Mouse (Mus musculus): ENCODE results near the gene Slc5a5. TPM values are rescaled to one million over a fixed set of nuclear protein-coding genes. Genes with fewer than 3 reads are reported as not detected.
A peak's percentile ranks its signal among the peaks of the same experiment; 100 is the strongest.

The Slc5a5 gene
- polyA plus RNA-seq, 1 experiment: 0.55 TPM

DNA sequence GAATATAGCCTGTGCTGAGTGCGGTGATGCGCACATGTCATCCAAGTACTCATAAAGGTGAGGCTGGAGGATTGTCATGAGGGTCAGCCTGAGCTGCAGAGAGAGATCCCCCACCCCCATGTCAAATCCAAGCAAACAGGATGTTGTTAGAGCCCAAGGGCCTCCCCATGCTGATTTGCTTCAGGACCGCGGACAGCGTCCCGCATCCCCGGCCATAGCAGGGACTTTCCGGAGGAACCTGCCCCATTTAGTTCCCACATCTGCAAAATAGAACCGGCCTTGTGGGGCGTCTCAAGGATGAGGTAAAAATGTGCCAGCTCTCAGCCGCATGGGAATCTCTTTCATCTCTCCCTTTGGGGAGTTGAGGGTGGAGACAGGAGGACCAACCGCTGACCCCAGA lies 6.9 kb downstream of the Slc5a5 start:
- DNase-seq (ENCODE audit: low read depth, low spot score): no peak
- 16% methylated on average over 12 of the region's 12 CpGs for WGBS

DNA sequence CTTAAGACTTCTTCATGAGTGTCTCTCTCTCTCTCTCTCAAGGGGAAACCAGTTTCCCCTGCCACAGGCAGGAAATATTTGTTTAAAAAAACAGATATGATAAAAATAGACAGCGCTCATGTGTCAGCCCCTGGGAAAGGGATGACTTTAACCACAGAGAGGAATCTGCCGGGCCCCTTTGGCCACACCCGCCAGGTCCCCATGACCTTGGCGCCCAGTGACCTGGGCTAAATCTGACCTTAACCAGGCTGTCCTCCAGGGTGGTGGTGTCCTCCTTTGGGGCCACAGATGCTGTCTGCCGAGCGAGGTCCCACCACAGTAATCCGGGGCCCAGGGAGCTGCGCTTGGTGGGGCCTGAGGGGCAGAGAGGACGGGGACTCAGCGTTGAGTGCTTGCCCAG lies 7.9 kb downstream of the Slc5a5 start:
- no peak for DNase-seq (ENCODE audit: low read depth, low spot score)

DNA sequence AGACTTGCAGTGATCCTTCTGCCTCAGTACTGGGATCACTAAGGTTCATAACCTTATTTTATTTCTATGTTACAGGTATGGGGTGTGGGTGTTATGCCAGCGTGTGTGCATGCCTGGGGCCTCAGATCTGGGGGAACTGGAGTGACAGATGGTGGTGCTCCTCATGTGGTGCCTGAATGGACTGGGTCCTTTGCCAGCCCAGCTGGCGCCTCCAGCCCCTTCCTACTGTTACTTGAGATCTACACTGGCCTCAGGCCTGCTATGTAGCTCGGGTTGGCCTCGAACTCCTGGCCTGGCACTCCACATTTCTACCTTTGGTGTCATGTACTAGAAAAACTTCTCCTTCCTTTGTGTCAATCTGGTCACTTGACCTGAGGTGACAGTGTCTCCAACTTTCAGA lies 8.4 kb downstream of the Slc5a5 start:
- WGBS: 76% methylated on average over 4 of the region's 4 CpGs
- DNase-seq (ENCODE audit: low read depth, low spot score): no peak

More for the DNA sequence above, 7.9 kb downstream of the Slc5a5 start:
- 82% methylated on average over 10 of the region's 10 CpGs for WGBS

DNA sequence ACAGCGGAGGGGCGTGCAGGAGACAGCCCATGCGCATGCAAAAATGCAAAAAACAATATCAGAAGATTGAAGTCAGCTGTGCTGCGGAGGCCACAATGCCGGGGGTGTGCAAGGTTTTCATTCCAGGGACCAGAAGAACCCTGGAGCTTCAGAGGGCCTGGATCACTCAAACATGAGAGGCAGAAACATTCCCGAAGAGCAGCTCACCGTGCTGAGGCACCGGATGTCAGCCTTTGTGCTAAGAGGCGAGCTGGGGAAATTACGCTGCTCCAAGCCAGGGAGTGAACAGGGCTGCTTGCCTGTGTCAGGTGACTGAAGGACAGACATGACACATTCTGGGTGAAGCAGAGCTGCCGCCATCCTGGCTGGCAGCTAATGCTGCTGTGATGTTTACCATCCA lies 12.0 kb downstream of the Slc5a5 start:
- WGBS: 33% methylated on average over 11 of the region's 11 CpGs
- DNase-seq (ENCODE audit: low read depth, low spot score): no peak

DNA sequence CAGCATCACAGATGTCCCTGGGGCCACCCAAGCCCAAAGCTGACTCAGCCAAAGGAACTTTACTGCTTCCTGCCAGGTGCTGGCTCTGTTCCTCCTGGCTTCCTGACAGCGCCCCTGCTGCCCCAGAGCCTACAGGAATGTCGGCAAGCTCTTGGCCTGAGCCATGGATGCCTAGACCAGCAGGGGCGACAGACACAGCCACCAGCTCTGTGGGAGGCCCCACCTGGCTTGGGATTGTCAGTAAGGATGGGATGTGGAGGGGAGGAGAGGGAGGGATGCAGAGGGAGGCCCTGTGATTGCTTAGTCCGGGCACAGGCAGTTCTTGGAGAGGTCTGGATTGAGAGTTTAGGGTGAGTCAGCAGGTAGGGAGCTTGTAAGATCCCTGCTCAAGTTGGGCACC lies 12.4 kb downstream of the Slc5a5 start:
- DNase-seq (ENCODE audit: low read depth, low spot score): no peak
- 3% methylated on average over 4 of the region's 4 CpGs for WGBS

DNA sequence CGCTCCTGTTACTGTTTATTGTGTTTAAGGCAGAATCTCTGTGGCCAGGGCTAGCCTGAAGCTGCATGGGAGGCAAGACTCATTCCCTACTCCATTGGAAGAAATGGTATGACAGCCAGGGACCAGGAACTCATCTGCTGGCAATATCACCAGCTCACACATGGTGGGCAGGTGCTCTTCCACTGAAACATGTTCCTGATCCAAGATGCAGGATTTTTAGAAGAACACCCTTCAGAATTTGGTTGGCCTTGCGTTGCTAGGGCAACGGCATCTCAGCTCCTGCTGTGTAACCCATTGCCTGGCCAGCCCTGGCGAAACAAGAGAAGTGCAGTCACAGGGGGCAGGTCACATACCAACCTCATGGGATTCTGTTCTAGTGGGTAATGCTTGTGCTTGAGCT lies 13.1 kb downstream of the Slc5a5 start:
- WGBS: 73% methylated on average over 4 of the region's 4 CpGs
- DNase-seq (ENCODE audit: low read depth, low spot score): no peak

DNA sequence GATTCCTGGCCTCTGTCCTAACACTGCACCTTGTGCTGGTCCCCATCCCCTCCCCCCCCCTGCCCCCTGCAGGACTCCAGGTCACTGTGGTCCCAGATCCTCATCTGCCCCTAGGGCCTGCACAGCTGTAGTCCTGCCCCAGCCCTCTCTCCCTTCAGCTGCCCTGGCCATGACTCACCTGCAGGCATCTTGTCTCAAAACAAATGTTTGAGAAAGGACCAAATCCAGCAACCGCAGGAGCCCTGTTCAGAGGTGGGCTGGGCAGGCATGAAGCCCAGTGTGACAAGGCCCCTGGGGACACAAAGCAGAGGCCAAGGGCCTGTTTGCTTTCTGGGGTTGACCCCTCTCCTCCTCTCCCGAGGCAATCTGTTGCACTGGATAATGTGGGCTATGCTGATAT lies 14.4 kb downstream of the Slc5a5 start:
- DNase-seq (ENCODE audit: low read depth, low spot score): no peak
- 26% methylated on average over 2 of the region's 2 CpGs for WGBS

DNA sequence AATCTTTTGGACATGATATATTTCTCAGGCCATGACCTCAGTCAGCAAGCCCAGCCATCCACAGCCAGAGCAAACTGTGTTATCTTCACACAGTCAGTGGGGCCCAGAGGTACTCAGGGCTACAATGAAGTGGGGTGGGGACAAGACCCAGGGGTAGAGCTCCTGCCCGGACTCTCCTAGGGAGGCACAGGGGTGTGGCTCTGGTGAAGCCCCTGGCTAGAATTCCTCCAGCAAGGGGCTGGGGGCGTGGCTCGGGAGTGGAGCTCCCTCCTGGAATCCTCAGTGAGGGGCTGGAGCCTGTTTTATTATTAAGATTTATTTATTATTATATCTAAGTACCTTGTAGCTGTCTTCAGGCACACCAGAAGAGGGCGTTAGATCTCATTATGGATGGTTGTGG lies 16.2 kb downstream of the Slc5a5 start:
- DNase-seq (ENCODE audit: low read depth, low spot score): no peak
- 29% methylated on average over 4 of the region's 4 CpGs for WGBS

DNA sequence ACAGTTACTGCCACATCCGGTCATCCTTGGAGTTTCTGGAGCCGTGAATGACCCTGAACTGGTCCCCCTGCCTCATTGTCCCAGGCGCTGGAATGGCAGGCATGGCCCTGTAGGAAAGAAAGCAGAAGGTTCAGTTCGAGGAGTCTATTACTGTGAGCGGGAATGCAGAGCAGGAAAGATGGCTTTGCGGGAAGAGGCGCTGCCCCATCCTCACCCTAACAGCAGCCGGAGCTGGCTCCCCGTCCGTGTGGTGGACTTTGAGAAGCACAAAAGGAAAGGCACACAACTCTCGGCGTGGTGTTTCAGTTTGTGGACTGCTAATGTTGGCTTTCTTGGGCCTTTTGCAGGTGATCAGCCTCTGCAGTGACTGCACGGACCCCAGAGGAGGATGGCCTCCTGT lies 18.1 kb downstream of the Slc5a5 start:
- DNase-seq (ENCODE audit: low read depth, low spot score): no peak
- WGBS: 88% methylated on average over 13 of the region's 13 CpGs

DNA sequence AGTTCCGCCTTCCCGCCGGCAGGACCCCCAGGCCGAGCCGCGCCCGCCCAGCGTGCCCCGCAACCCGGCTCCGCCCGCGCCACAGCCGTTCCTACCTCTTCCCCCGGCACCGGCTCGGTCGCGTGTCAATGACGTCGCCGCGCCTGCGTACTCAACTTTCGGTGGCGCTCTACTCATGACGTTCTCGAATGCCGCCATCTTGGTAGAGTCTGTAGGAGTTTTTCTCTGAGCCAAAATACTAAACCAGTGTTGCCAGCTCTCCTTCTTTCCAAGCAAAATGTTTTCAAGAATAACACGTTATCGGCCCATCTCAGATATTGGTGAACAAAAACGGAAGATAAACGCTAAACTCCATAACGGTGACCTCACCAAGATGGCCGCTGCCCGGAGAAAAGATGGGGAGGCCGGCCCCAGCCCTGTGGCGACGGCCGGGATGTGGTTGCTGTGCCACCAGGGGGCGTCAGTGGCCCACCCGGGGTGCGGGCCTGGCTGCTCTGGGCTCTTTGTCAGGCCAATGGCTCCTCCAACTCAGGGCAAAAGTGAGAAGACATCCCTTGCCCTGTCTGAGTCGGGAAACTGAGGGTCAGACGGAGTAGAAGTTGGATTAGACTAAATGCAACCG lies 19.1 kb downstream of the Slc5a5 start, which contains the start of gene Ccdc124:
Gene Ccdc124, minus strand, starts transcription at position 572 of the 622 bp plus-strand sequence.
- no peak for DNase-seq (ENCODE audit: low read depth, low spot score)
- whole genome bisulfite sequencing: 2% methylated on average over 46 of the region's 46 CpGs

DNA sequence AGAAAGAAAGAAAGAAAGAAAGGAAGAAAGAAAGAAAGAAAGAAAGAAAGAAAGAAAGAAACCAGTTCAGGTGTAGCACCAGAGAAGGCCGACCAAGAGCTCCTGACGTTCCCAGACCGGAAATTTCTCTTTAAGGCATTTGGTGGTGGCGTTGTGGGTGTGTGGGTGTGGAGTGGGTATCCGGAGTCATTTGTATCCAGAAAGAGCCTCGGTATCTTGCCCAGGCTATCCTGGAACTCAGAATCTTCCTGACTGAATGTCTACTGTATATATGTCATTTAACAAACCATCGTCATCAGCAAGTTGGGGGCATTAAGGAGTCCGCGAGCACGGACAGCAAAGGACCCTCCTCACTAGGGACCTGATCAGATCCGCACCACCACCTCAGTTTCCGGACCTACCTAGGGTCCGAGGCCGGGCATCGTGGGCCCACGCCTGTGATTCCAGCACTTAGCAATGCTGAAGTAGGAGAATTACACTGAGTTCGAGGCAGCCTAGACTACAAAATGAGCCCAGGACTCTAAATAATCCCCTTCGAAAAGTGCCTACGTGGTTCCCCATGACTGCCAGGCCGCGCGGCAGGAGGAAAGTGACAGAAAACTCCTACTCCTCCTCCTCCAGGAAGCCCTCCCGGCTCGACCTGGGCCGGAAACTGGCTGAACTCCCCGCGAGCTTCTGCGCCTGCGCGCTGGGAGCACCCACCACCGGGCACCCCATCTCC lies 19.8 kb downstream of the Slc5a5 start:
- 2% methylated on average over 31 of the region's 31 CpGs for WGBS
- no peak for DNase-seq (ENCODE audit: low read depth, low spot score)

DNA sequence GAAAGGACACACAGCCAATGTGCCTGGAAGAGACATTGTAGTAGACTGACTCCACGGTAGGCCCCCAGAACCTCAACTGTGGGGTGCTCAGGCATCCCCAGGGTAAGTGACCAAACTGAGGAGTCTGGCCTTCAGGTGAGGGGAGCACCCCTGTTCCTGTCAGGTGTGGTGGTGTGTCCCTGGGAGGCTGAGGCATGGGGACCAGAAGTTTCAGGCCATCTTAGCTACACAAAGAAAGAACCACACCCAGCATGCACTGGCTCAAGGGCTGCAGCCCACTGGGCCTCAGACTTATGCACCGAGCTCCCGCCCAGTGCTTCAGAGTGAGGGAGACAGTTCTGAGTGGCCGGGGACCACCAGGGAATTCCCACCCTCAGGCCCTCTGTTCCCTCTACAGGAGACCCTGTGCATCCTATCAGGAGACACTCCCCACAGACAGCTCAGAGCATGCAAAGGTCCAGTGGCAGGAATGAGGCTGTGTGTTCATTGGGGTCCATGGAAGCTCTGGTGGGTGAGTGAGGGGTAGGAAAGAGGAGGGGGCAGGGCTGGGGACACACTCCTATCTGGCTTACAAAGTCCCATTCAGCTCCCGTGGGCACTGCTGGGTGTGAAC lies 21.3 kb downstream of the Slc5a5 start:
- no peak for DNase-seq (ENCODE audit: low read depth, low spot score)
- WGBS: 84% methylated on average over 5 of the region's 5 CpGs

DNA sequence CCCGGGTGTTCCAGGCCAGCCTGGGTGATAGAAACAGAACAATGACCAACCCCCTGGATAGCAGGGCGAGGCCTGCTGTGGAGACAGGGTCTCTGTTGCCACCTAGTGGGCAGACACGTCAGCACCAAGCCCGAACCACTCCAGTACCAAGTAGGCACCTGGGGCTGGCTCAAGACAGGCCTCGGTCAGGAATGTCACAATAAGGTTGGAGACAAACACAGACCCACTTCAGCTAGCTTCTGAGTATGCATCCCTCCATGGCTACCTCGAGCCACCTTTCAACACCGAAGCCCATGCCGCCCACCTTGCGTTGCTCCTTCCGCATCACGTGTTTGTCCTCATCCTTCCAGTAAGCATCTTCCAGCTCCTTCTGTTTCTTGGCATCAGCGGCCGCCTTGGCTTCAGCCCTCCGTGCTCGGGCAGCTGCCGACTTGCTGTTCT lies 22.9 kb downstream of the Slc5a5 start:
- DNase-seq (ENCODE audit: low read depth, low spot score): no peak
- 45% methylated on average over 16 of the region's 16 CpGs for WGBS

DNA sequence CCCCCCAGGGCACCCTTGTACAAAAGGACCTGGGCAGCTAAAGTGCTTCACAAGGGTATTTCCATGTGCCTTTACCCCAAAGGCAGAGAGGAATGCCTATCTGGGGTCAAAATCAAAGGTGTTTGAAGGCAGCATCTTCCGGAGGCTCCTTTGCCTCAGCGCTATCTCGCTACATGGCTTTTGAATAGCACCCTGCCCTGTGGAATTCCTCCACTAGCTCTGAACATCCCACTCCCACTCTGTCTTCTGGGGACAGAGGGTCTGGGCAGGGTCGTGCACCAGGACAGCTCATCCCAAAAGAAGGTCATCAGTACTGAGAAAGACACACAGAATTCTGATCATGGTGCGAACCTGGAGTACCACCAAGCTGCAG lies 23.4 kb downstream of the Slc5a5 start:
- 56% methylated on average over 5 of the region's 5 CpGs for WGBS

DNA sequence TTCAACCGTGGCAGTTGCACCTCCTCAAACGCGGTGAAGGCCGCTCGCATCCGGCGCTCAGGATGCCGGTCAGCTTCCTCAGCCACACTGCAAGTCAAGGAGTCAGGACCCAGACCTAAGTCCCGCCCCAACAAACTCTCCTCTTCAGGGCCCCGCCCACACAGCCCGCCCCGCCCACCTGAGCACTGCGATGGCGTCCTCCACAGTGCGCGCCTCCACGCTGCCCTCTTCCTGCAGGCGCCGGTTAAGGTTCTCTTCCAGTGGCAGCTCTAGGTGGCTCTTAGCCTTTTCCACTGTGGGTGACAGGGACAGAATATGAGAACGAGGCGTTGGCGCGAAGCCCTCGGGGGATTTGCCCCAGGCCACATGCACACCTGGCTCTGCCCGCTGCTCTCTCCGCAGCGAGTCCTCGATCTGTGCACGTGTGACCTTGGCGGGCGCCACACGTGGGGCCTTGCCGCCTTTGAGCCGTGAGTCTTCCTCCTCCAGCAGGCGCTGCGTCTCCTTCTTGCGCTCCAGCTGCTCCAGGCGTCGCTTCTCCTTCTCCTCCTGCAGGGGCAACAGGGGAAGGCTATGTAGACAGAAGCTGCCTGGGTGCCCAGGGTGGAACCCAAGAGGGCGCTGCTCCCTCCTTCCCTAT lies 23.9 kb downstream of the Slc5a5 start:
- no peak for DNase-seq (ENCODE audit: low read depth, low spot score)
- 42% methylated on average over 40 of the region's 40 CpGs for WGBS

More for the DNA sequence above, 23.4 kb downstream of the Slc5a5 start:
- no peak for DNase-seq (ENCODE audit: low read depth, low spot score)

DNA sequence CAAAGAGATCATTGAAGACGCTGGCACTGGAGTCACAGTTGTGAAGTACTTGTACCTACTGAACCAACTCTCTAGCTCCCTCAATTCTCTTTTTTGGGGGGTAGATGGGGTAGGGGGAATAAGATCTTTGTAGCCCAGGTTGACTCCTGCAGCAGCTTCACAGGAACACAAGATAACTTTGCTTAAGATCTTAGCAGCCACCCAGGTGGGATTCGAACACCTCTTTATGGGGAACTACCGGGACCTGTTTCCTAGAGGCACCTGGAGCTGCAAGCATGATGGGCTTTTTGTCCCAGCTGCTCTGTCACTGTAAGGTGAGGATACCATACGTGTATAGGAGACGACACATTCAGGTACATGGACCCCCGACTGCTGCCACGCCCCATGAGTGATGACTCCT lies 26.0 kb downstream of the Slc5a5 start:
- DNase-seq (ENCODE audit: low read depth, low spot score): no peak
- WGBS: 82% methylated on average over 7 of the region's 7 CpGs

DNA sequence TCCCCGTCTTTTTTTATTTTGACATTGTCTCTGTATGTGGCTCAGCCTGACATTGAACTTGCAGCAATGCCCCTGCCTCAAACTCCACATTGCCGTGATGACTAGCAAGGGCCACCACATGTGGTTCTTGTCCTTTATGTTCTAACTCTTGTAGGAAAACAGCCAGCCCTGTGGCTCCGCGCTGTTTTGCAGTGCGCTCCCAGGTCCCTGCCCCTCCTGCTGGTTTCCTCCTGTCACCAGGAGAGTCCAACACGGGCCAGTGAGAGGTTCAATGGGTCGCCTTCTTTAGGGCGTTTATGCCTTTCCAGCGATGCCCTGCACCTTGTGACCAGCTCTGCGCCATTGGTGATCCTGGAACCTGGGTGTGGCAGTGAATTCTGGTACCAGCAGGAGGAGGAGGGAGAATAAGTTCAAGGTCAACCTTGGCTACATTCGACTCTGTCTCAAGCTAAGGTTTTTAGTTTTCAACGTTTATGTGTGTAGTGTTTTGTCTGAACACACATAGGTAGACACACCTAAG lies 26.5 kb downstream of the Slc5a5 start:
- WGBS: 4% methylated on average over 12 of the region's 12 CpGs
- DNase-seq (ENCODE audit: low read depth, low spot score): no peak

DNA sequence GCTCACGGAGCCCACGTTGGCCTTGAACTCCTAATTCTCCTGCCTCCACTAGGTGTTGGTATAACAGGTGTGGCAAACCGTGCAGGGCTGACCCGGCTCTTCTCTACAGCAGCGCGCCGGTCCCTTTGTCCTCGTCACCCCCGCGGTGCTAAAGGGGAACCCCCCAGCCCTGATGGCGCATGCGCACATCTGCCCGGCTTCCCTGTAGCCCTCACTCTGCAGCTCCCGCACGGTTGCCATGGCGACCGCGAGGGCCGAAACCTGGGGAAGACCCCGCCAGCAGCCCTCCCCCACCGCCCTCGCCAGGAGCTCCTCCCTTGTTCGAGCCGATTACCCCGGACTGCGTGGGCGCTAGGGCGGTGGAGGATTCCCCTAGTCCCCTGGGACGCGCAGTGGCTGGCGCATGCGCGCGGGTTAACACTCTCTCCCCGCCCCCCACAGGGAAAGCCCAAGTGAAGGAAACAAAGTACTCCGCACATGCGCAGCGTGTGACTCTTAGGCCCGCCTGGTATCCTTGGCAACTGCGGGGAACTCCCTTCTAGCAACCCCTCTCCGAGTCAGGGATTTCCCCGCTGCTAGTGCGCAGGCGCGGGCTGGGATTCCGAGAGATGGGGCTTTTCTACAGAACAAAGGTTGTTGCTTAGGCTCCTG lies 27.1 kb downstream of the Slc5a5 start:
- WGBS: under 1% methylated on average over 46 of the region's 46 CpGs
- peak; percentile 99 for DNase-seq (ENCODE audit: low read depth, low spot score)

DNA sequence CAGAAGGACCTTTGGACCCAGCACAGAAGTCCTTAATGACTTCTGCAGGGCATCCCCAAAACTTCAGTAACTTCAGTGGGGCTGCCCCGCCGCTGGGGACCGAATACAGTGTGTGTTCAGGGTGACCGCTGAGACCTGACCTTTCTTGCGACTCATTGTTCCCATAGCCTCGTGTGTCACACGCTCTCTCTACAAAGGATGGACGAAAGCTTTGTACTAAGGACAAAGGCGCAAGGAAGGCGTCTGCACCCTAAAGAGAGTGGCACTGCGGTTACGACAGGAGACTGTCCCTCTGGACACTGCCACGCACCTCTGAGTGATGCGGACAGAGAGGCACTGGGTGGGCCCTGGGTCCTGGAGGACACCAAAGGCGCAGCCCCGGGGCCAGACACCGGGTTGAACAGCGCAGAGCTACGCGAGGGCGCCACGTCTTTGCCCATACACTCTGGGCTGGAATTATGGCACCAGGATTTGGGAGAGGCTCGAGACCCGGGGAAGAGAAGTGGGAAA lies 27.8 kb downstream of the Slc5a5 start:
- 5% methylated on average over 24 of the region's 24 CpGs for WGBS
- DNase-seq (ENCODE audit: low read depth, low spot score): no peak

All from large intestine, adult 2 months (tissue).